Mouse (Mus musculus): ENCODE measurements around the gene Tnrc6c. TPM values are rescaled to one million over a fixed set of nuclear protein-coding genes. Genes with fewer than 3 reads are reported as not detected.

The Tnrc6c gene
- polyA plus RNA-seq, 1 experiment from 2014 or later = 18.9 TPM

GRCm38 (mm10) chr11:117700871-117701270, 46.8 kb downstream of the Tnrc6c start:
- H3K9me3 ChIP-seq (ENCODE audit: control insufficient read depth, low read length) = no peaks in the 10 kb centered on the region
- no peak overlapping the region for H3K4me3 ChIP-seq (ENCODE audit: low read length)
- H3K27me3 ChIP-seq (replicated peaks; ENCODE audit: control insufficient read depth, insufficient read depth, low read length) = no peaks in the 10 kb centered on the region
- H3K4me2 ChIP-seq (ENCODE audit: low read length) = no peak overlapping the region
- ATAC-seq = no peak
- 45% methylated on average over 4 of the region's 4 CpGs for WGBS
- H3K36me3 ChIP-seq (ENCODE audit: control insufficient read depth, insufficient read depth, low read length) = no peaks in the 10 kb centered on the region
- no peak overlapping the region for H3K27ac ChIP-seq (ENCODE audit: low read depth, low read length)
- H3K4me1 ChIP-seq (ENCODE audit: control insufficient read depth, insufficient read depth, low read depth, low read length) = peaks cover 12% of the 10 kb centered on the region
- no peak overlapping the region for H3K9ac ChIP-seq (ENCODE audit: low read depth, low read length)

GRCm38 (mm10) chr11:117706267-117706666, 52.2 kb downstream of the Tnrc6c start:
- no peak overlapping the region for H3K4me2 ChIP-seq (ENCODE audit: low read length)
- no peak for ATAC-seq
- no peaks in the 10 kb centered on the region for H3K36me3 ChIP-seq (ENCODE audit: control insufficient read depth, insufficient read depth, low read length)
- no peak overlapping the region for H3K27ac ChIP-seq (ENCODE audit: low read depth, low read length)
- H3K9me3 ChIP-seq (ENCODE audit: control insufficient read depth, low read length) = no peaks in the 10 kb centered on the region
- WGBS = 93% methylated on average over 2 of the region's 2 CpGs
- no peaks in the 10 kb centered on the region for H3K27me3 ChIP-seq (replicated peaks; ENCODE audit: control insufficient read depth, insufficient read depth, low read length)
- H3K4me3 ChIP-seq (ENCODE audit: low read length) = no peak overlapping the region
- H3K9ac ChIP-seq (ENCODE audit: low read depth, low read length) = no peak overlapping the region
- no peaks in the 10 kb centered on the region; the same call in 1 of the 2 replicates for H3K4me1 ChIP-seq (ENCODE audit: control insufficient read depth, insufficient read depth, low read depth, low read length)

GRCm38 (mm10) chr11:117707238-117707637, 53.1 kb downstream of the Tnrc6c start:
- ATAC-seq = no peak
- no peak overlapping the region for H3K27ac ChIP-seq (ENCODE audit: low read depth, low read length)
- WGBS = 89% methylated on average over 2 of the region's 2 CpGs
- no peaks in the 10 kb centered on the region for H3K36me3 ChIP-seq (ENCODE audit: control insufficient read depth, insufficient read depth, low read length)
- H3K27me3 ChIP-seq (replicated peaks; ENCODE audit: control insufficient read depth, insufficient read depth, low read length) = no peaks in the 10 kb centered on the region
- no peak overlapping the region for H3K4me3 ChIP-seq (ENCODE audit: low read length)
- H3K4me1 ChIP-seq (ENCODE audit: control insufficient read depth, insufficient read depth, low read depth, low read length) = no peaks in the 10 kb centered on the region; the same call in 1 of the 2 replicates
- no peaks in the 10 kb centered on the region for H3K9me3 ChIP-seq (ENCODE audit: control insufficient read depth, low read length)
- H3K4me2 ChIP-seq (ENCODE audit: low read length) = no peak overlapping the region
- H3K9ac ChIP-seq (ENCODE audit: low read depth, low read length) = no peak overlapping the region

GRCm38 (mm10) chr11:117709308-117709707, 55.2 kb downstream of the Tnrc6c start:
- H3K27ac ChIP-seq (ENCODE audit: low read depth, low read length) = no peak overlapping the region; the same call in 1 of the 2 replicates
- no peak overlapping the region for H3K4me2 ChIP-seq (ENCODE audit: low read length)
- no peak overlapping the region for H3K4me3 ChIP-seq (ENCODE audit: low read length)
- H3K4me1 ChIP-seq (ENCODE audit: control insufficient read depth, insufficient read depth, low read depth, low read length) = no peaks in the 10 kb centered on the region; the same call in 1 of the 2 replicates
- peaks cover 4% of the 10 kb centered on the region; the same call in 1 of the 2 replicates for H3K36me3 ChIP-seq (ENCODE audit: control insufficient read depth, insufficient read depth, low read length)
- no peaks in the 10 kb centered on the region for H3K9me3 ChIP-seq (ENCODE audit: control insufficient read depth, low read length)
- no peak for ATAC-seq
- WGBS = 57% methylated on average over 4 of the region's 4 CpGs
- no peak overlapping the region for H3K9ac ChIP-seq (ENCODE audit: low read depth, low read length)
- H3K27me3 ChIP-seq (replicated peaks; ENCODE audit: control insufficient read depth, insufficient read depth, low read length) = no peaks in the 10 kb centered on the region

- Histone ChIP-seq H3K4me3 (ENCODE audit: low read length) (no peak overlapping the region), H3K4me2 (ENCODE audit: low read length) (no peak overlapping the region), H3K36me3 (ENCODE audit: control insufficient read depth, insufficient read depth, low read length) (peaks cover 13% of the 10 kb centered on the region), H3K27ac (ENCODE audit: low read depth, low read length) (no peak overlapping the region), H3K27me3 (replicated peaks; ENCODE audit: control insufficient read depth, insufficient read depth, low read length) (no peaks in the 10 kb centered on the region), H3K9ac (ENCODE audit: low read depth, low read length) (no peak overlapping the region), H3K4me1 (ENCODE audit: control insufficient read depth, insufficient read depth, low read depth, low read length) (no peaks in the 10 kb centered on the region; the same call in 1 of the 2 replicates), H3K9me3 (ENCODE audit: control insufficient read depth, low read length) (no peaks in the 10 kb centered on the region)
- ATAC-seq = no peak
- WGBS = 63% methylated on average over 2 of the region's 2 CpGs
These were observed 56.8 kb downstream of the Tnrc6c start for GRCm38 (mm10) chr11:117710815-117711294.

GRCm38 (mm10) chr11:117712065-117712464, 58.0 kb downstream of the Tnrc6c start:
- H3K36me3 ChIP-seq (ENCODE audit: control insufficient read depth, insufficient read depth, low read length) = peaks cover 14% of the 10 kb centered on the region
- no peaks in the 10 kb centered on the region for H3K9me3 ChIP-seq (ENCODE audit: control insufficient read depth, low read length)
- H3K4me1 ChIP-seq (ENCODE audit: control insufficient read depth, insufficient read depth, low read depth, low read length) = no peaks in the 10 kb centered on the region; the same call in 1 of the 2 replicates
- no peak overlapping the region for H3K27ac ChIP-seq (ENCODE audit: low read depth, low read length)
- WGBS = 88% methylated on average over 1 of the region's 1 CpGs
- no peak overlapping the region for H3K4me2 ChIP-seq (ENCODE audit: low read length)
- no peak overlapping the region for H3K4me3 ChIP-seq (ENCODE audit: low read length)
- H3K27me3 ChIP-seq (replicated peaks; ENCODE audit: control insufficient read depth, insufficient read depth, low read length) = no peaks in the 10 kb centered on the region
- no peak overlapping the region for H3K9ac ChIP-seq (ENCODE audit: low read depth, low read length)
- no peak for ATAC-seq

GRCm38 (mm10) chr11:117713375-117713774, 59.3 kb downstream of the Tnrc6c start:
- no peaks in the 10 kb centered on the region for H3K27me3 ChIP-seq (replicated peaks; ENCODE audit: control insufficient read depth, insufficient read depth, low read length)
- no peak overlapping the region for H3K4me3 ChIP-seq (ENCODE audit: low read length)
- no peak overlapping the region for H3K9ac ChIP-seq (ENCODE audit: low read depth, low read length)
- H3K36me3 ChIP-seq (ENCODE audit: control insufficient read depth, insufficient read depth, low read length) = peaks cover 16% of the 10 kb centered on the region
- H3K27ac ChIP-seq (ENCODE audit: low read depth, low read length) = no peak overlapping the region
- H3K9me3 ChIP-seq (ENCODE audit: control insufficient read depth, low read length) = no peaks in the 10 kb centered on the region
- H3K4me2 ChIP-seq (ENCODE audit: low read length) = no peak overlapping the region
- ATAC-seq = no peak
- 94% methylated on average over 6 of the region's 6 CpGs for WGBS
- H3K4me1 ChIP-seq (ENCODE audit: control insufficient read depth, insufficient read depth, low read depth, low read length) = no peaks in the 10 kb centered on the region; the same call in 1 of the 2 replicates

GRCm38 (mm10) chr11:117718838-117719237, 64.7 kb downstream of the Tnrc6c start:
- WGBS = 94% methylated on average over 3 of the region's 3 CpGs
- H3K9me3 ChIP-seq (ENCODE audit: control insufficient read depth, low read length) = no peaks in the 10 kb centered on the region
- H3K27ac ChIP-seq (ENCODE audit: low read depth, low read length) = no peak overlapping the region
- H3K4me2 ChIP-seq (ENCODE audit: low read length) = no peak overlapping the region
- no peak overlapping the region for H3K4me3 ChIP-seq (ENCODE audit: low read length)
- no peak for ATAC-seq
- H3K36me3 ChIP-seq (ENCODE audit: control insufficient read depth, insufficient read depth, low read length) = peaks cover 33% of the 10 kb centered on the region
- H3K9ac ChIP-seq (ENCODE audit: low read depth, low read length) = no peak overlapping the region
- no peaks in the 10 kb centered on the region for H3K4me1 ChIP-seq (ENCODE audit: control insufficient read depth, insufficient read depth, low read depth, low read length)
- no peaks in the 10 kb centered on the region for H3K27me3 ChIP-seq (replicated peaks; ENCODE audit: control insufficient read depth, insufficient read depth, low read length)

- Histone ChIP-seq H3K9me3 (ENCODE audit: control insufficient read depth, low read length) (no peaks in the 10 kb centered on the region), H3K4me3 (ENCODE audit: low read length) (no peak overlapping the region), H3K4me2 (ENCODE audit: low read length) (no peak overlapping the region), H3K4me1 (ENCODE audit: control insufficient read depth, insufficient read depth, low read depth, low read length) (peaks cover under 1% of the 10 kb centered on the region), H3K36me3 (ENCODE audit: control insufficient read depth, insufficient read depth, low read length) (peaks cover 20% of the 10 kb centered on the region), H3K27me3 (replicated peaks; ENCODE audit: control insufficient read depth, insufficient read depth, low read length) (no peaks in the 10 kb centered on the region), H3K27ac (ENCODE audit: low read depth, low read length) (no peak overlapping the region), H3K9ac (ENCODE audit: low read depth, low read length) (no peak overlapping the region)
- WGBS = 87% methylated on average over 6 of the region's 6 CpGs
- no peak for ATAC-seq
These were observed 70.7 kb downstream of the Tnrc6c start for GRCm38 (mm10) chr11:117724604-117725301.
